Mouse (Mus musculus) heart, postnatal 0 days (tissue): ENCODE measurements around the gene Zfp282.

Experiments
- CTCF ChIP-seq: IDR thresholded peaks from 2 replicates; pipeline ENCODE4 v1.5.1; 2016; ENCODE audit warnings: antibody characterized with exemption, control low read depth, low read depth
- EP300 ChIP-seq: IDR thresholded peaks from 2 replicates; pipeline ENCODE4 v1.6.1; 2016; ENCODE audit warnings: antibody characterized with exemption, low read depth

DNA sequence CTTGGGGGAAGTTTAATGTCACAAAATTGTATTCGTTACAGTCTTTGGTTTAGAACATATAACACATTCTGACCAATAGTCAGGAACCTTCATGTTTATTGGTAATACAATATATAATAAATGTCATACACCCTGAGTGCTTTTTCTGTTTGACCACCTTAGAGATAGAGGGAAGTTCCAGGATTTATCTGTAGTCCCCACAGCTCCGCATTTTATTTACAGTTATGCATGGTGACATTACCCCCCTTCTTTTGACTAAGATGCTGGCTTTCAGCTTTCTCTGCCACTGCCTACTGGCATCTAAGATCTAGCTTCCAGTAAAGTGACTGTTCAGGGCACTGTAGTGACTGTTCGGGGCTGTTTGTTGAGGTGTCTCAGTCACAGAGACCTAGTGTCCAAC, 77.4 kb downstream of the Zfp282 start:
- TF ChIP-seq CTCF, result no peak
- TF ChIP-seq EP300, result no peak
